Mouse (Mus musculus) midbrain, embryonic 12.5 days (tissue): ENCODE measurements around the gene Spock2. TPM values are rescaled to one million over a fixed set of nuclear protein-coding genes. Genes with fewer than 3 reads are reported as not detected.

ENCODE experiments used
- ATAC-seq: fragments of 200-750 bp; cut with Nextera tagmentation; 2 replicates; pipeline ENCODE4 v1.8.0; 2017; ENCODE audit warnings: low read depth, moderate TSS enrichment, moderate library complexity; ENCODE audit not compliant: low FRiP score
- H3K27ac ChIP-seq: fragments of 300-500 bp; sonication (generic); replicated peaks from 2 replicates; pipeline ENCODE4 v1.5.1; 2016; ENCODE audit warnings: mild to moderate bottlenecking
- H3K27me3 ChIP-seq: fragments of 300-500 bp; sonication (generic); 2 replicates; pipeline ENCODE4 v1.6.1; 2016; ENCODE audit warnings: mild to moderate bottlenecking
- H3K36me3 ChIP-seq: fragments of 300-500 bp; sonication (generic); 2 replicates; pipeline ENCODE4 v1.6.1; 2016
- H3K4me1 ChIP-seq: fragments of 300-500 bp; sonication (generic); 2 replicates; pipeline ENCODE4 v1.6.1; 2016
- H3K4me2 ChIP-seq: fragments of 300-500 bp; sonication (generic); replicated peaks from 2 replicates; pipeline ENCODE4 v1.6.1; 2016; ENCODE audit warnings: mild to moderate bottlenecking, moderate library complexity
- H3K4me3 ChIP-seq: fragments of 300-500 bp; sonication (generic); 2 replicates; pipeline ENCODE4 v1.5.1; 2016; ENCODE audit warnings: mild to moderate bottlenecking
- H3K9ac ChIP-seq: fragments of 300-500 bp; sonication (generic); replicated peaks from 2 replicates; pipeline ENCODE4 v1.6.1; 2016; ENCODE audit warnings: mild to moderate bottlenecking, moderate library complexity
- H3K9me3 ChIP-seq: fragments of 300-500 bp; sonication (generic); 2 replicates; pipeline ENCODE4 v1.6.1; 2016; ENCODE audit warnings: mild to moderate bottlenecking
- WGBS: fragments of 180-500 bp; shearing (Covaris S2); methylation state at CpG from one replicate; pipeline ENCODE4 v1.1.7; 2016; 5-methylcytosine and 5-hydroxymethylcytosine counted together
- polyA plus RNA-seq: library from polyadenylated mRNA; unstranded; fragments of >200 nt; fragmentation: Nextera tagmentation; extraction: Ambion mirVana; gene quantifications from 2 replicates; pipeline ENCODE4 v1.2.1, GENCODE M21; 2016

Gene Spock2
- polyA plus RNA-seq, 1 experiment from 2014 or later = 23.8 TPM

DNA sequence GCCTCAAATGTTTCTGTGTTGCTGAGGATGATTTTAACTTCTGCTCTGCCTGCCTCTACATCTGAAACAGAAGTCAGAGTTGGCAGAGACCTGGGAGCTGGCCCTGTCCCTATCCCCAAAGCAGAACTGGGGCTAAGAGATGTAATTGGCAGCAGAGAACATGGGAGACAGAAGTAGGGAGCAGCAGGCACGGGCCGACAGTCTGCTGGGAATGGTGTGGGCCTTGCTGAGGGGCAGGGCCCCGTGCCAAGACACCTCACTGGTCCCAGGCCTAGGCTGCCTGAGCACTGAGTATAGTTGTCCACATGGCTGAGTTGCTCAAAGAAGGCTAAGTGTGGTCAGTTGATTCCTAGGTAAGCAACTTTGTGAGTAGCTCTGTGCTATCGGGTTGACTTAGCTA lies 22.0 kb upstream of the Spock2 start:
- no peak for ATAC-seq
- Histone ChIP-seq H3K27ac (no peak overlapping the region), H3K9me3 (no peaks in the 10 kb centered on the region), H3K4me1 (0 out of 2 replicates have a peak, but pooled peaks cover 6% of the 10 kb centered on the region), H3K4me3 (no peak overlapping the region), H3K27me3 (no peaks in the 10 kb centered on the region), H3K9ac (no peak overlapping the region), H3K36me3 (no peaks in the 10 kb centered on the region), H3K4me2 (no peak overlapping the region)
- WGBS = 94% methylated on average over 4 of the region's 4 CpGs

DNA sequence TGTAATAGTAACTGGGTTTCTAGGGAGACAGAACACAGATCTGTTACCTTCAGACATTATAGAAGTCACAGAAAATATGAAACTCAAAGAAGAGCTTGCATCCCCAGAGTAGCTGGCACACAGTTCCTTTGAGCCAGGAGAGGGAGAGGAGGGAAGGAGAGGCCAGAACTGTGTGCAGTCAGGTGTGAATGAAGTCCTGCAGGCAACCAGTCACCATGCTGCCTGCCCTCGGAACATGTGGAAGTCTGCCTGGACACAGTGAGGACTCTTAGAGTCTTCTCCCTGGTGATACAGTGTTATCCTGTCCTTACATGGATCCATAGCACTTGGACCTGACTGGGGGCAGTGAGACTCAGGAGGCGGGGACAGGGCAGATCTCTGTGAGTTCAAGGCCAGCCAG lies 13.7 kb upstream of the Spock2 start:
- Histone ChIP-seq H3K36me3 (no peaks in the 10 kb centered on the region), H3K4me2 (no peak overlapping the region), H3K27me3 (peaks cover 31% of the 10 kb centered on the region), H3K9me3 (no peaks in the 10 kb centered on the region), H3K4me3 (no peak overlapping the region), H3K27ac (no peak overlapping the region), H3K9ac (no peak overlapping the region), H3K4me1 (no peaks in the 10 kb centered on the region; the same call in none of the 2 replicates)
- WGBS = 80% methylated on average over 2 of the region's 2 CpGs
- no peak for ATAC-seq

- H3K4me3 ChIP-seq = no peak overlapping the region
- H3K4me1 ChIP-seq = no peaks in the 10 kb centered on the region; the same call in none of the 2 replicates
- H3K27me3 ChIP-seq = peaks cover 34% of the 10 kb centered on the region
- H3K9ac ChIP-seq = no peak overlapping the region
- no peak for ATAC-seq
- H3K9me3 ChIP-seq = no peaks in the 10 kb centered on the region
- 75% methylated on average over 2 of the region's 2 CpGs for WGBS
- H3K4me2 ChIP-seq = no peak overlapping the region
- no peak overlapping the region for H3K27ac ChIP-seq
- no peaks in the 10 kb centered on the region for H3K36me3 ChIP-seq
Observed at GRCm38 (mm10) chr10:60093751-60094150, 12.3 kb upstream of the Spock2 start.

DNA sequence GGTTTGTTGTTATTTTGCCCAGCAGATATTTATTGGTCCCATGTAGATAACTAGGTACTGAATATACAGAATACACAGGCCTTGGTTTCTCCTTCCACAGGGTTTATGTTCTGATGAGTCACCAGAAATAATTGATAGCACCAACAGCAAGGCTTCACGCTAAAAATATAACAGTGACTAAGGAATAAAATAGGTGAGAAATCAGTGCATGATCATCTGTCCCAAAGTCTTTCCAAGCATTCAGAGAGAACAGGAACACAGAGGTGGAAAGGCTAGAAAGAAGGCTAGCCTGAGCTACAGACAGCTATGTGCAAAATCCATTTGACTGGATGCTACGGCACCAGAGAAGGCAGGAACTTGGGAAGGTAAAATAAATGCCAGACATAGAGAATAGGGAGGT lies 10.5 kb upstream of the Spock2 start:
- Histone ChIP-seq H3K27ac (no peak overlapping the region), H3K4me1 (no peaks in the 10 kb centered on the region; the same call in none of the 2 replicates), H3K9ac (no peak overlapping the region), H3K9me3 (no peaks in the 10 kb centered on the region), H3K36me3 (no peaks in the 10 kb centered on the region), H3K4me3 (no peak overlapping the region), H3K4me2 (no peak overlapping the region), H3K27me3 (peaks cover 35% of the 10 kb centered on the region)
- WGBS = 96% methylated on average over 2 of the region's 2 CpGs
- no peak for ATAC-seq

DNA sequence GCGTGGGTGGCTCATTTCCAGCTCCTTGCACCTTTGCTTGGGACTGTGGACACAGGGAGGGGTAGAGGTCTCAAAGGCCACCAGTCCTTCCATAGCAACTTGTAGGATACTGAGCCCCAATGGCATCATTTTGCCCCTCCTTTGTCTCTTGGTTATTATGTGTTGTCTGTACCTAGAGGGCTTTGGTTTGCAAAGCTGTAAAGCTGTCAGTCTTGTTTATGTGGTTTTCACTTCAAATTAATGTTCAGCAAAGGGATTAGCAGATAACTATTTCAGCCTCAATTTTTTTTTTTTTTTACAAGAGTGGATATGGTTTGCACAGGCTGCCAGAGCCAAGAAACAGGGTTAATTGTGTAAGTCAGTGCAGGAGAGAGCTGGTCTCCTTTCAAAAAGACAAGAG lies 9.7 kb upstream of the Spock2 start:
- no peak for ATAC-seq
- whole genome bisulfite sequencing = 35% methylated on average over 1 of the region's 1 CpGs
- H3K27ac ChIP-seq = no peak overlapping the region
- peaks cover 35% of the 10 kb centered on the region for H3K27me3 ChIP-seq
- H3K9me3 ChIP-seq = no peaks in the 10 kb centered on the region
- no peak overlapping the region for H3K4me3 ChIP-seq
- no peak overlapping the region for H3K9ac ChIP-seq
- H3K4me2 ChIP-seq = no peak overlapping the region
- 0 out of 2 replicates have a peak, but pooled peaks cover 3% of the 10 kb centered on the region for H3K36me3 ChIP-seq
- H3K4me1 ChIP-seq = no peaks in the 10 kb centered on the region; the same call in 1 of the 2 replicates

DNA sequence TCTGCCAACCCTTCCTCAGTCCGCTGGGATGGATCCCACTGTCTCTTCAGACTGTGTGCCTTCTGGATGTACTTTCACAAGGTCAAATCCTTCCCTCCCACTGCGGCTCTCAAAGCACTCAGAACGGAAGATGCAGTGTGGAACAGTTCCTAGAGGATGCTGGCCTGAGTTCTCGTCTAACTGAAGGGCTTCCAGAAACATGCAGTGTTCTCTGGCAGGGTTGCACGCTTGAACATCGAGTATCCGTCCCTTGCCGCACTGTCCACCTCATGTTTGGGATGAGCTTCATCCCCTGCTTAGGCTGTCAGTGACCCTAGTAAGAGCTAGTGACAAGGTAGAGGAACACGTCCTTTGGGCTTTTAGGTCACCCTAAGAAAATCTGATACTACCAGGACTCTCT lies 8.9 kb upstream of the Spock2 start:
- H3K27ac ChIP-seq = no peak overlapping the region
- ATAC-seq = no peak
- no peak overlapping the region for H3K9ac ChIP-seq
- no peak overlapping the region for H3K4me3 ChIP-seq
- 0 out of 2 replicates have a peak, but pooled peaks cover 3% of the 10 kb centered on the region for H3K36me3 ChIP-seq
- H3K9me3 ChIP-seq = no peaks in the 10 kb centered on the region
- peaks cover 32% of the 10 kb centered on the region for H3K27me3 ChIP-seq
- no peaks in the 10 kb centered on the region; the same call in 1 of the 2 replicates for H3K4me1 ChIP-seq
- no peak overlapping the region for H3K4me2 ChIP-seq
- 92% methylated on average over 9 of the region's 9 CpGs for WGBS

DNA sequence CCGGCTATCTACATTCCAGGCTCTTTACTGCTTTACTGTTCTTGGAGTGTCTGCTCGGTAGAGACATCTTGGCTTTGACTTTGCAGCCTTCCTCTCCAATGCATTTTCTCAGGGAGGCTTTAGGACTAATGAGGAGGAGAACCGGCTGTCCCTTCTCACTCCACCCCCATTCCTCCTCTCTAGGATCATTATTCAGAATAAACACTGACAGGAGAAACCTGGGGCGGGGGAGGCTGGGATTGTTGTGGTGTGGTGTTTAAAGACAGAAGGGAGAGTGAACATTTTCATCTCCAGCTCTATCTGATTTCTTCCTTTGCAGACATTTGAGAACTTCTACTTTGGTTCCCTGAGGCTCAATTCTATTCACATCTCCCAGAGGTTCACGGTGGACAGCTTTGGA lies 8.2 kb upstream of the Spock2 start:
- H3K27me3 ChIP-seq = peaks cover 29% of the 10 kb centered on the region
- H3K27ac ChIP-seq = no peak overlapping the region
- H3K9ac ChIP-seq = no peak overlapping the region
- no peak overlapping the region for H3K4me2 ChIP-seq
- WGBS = 95% methylated on average over 5 of the region's 5 CpGs
- no peak for ATAC-seq
- no peaks in the 10 kb centered on the region; the same call in 1 of the 2 replicates for H3K4me1 ChIP-seq
- H3K4me3 ChIP-seq = no peak overlapping the region
- H3K36me3 ChIP-seq = 0 out of 2 replicates have a peak, but pooled peaks cover 3% of the 10 kb centered on the region
- H3K9me3 ChIP-seq = no peaks in the 10 kb centered on the region

DNA sequence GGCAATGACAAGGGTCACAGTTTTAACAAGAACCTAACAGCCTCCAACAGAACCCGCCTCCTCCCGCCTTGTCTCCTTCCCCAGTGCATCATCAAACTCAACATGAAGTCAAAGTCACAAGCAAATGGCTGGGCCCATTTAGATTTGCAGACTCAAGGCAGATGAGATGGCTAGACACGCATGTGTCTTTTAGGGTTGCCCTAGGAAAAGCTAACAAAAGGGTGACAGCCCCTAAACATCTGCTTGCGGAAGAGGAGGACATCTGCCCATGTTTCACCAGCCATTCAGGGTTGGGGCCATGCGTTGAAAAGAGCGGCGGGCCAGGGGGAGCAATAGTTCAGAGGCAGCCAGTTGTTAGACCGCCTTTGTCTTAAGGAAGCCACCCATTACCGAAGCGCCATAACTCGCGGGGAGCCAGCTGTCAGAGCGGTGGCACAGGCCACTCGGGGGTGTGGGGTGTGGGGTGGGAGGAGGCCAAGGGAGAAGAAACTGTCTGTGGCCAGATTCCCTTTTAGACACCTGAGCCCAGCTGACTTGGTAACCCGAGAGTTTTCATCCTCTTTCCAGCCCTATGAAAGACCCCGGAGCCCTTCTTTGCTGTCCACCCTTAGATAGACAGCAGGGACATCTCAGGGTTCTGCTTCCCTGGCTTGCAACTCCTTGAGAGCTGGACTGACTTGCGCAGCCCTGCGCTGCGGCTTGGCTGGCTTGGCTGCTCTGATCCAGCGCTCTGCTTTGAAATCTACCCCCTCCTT lies 451 bp upstream of the Spock2 start:
- ATAC-seq = peak; percentile 32; the same call in 1 of the 2 replicates
- peak overlapping the region; percentile 66 for H3K4me3 ChIP-seq
- 17% methylated on average over 20 of the region's 20 CpGs for WGBS
- peak overlapping the region; percentile 79 for H3K27ac ChIP-seq
- 0 out of 2 replicates have a peak, but pooled peaks cover 3% of the 10 kb centered on the region for H3K36me3 ChIP-seq
- no peaks in the 10 kb centered on the region for H3K9me3 ChIP-seq
- peak overlapping the region; percentile 93 for H3K4me2 ChIP-seq
- H3K4me1 ChIP-seq = peaks cover 32% of the 10 kb centered on the region
- peaks cover 66% of the 10 kb centered on the region for H3K27me3 ChIP-seq
- H3K9ac ChIP-seq = peak overlapping the region; percentile 43; the same call in 1 of the 2 replicates

DNA sequence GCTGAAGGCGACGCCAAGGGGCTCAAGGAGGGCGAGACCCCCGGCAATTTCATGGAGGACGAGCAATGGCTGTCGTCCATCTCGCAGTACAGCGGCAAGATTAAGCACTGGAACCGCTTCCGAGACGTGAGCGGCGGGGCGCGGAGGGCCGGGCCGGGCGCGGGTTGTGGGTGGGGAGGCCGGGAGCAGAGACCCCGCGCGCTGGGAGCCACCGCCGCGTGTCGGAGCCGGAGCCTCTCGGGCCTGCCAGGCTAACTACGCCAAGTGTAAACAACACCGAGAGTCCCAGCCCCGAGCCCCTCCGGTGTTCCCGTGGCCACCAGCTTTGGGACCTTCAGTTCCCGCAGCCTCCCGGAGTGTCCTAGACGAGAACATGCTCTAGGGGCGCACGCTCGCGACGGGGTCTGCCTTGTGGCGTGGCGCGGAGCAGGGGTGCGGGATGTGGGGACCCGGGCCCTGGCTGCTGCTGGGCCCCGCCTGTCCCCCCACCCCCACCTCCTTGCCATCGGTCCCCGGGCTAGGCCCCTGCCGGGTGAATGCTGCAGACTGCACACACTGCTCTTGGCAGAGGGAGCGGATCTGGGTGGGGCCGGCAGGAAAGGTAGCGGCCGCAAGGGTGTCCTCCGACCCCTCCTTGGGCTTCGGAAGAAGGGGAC lies 640 bp downstream of the Spock2 start:
- Histone ChIP-seq H3K36me3 (no peaks in the 10 kb centered on the region), H3K9me3 (no peaks in the 10 kb centered on the region), H3K9ac (peak overlapping the region; percentile 72), H3K27ac (peak overlapping the region; percentile 79), H3K27me3 (peaks cover 66% of the 10 kb centered on the region), H3K4me1 (peaks cover 32% of the 10 kb centered on the region), H3K4me2 (peak overlapping the region; percentile 93), H3K4me3 (peak overlapping the region; percentile 66)
- under 1% methylated on average over 57 of the region's 57 CpGs for WGBS
- ATAC-seq = peak; percentile 71

DNA sequence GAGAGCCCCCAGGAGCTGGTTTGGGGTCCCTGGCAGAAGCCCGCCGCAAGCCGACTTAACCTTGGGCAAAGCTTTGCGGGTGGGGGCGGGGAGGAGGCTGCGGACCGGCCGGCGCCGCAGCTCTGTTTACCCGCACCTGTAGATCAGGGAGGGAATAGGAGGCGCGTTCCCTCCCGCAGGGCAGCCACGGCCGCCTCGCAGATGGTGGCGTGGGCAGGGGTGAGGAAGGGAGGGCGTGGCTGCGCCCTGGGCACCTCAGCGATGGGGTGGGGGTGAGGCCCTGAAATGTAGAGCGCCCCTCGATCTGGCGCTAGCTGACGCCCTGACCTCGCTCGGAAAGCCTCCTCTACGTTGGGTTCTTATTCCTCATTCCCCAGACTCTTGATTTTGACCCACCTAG lies 1.4 kb downstream of the Spock2 start:
- Histone ChIP-seq H3K4me3 (peak overlapping the region; percentile 66), H3K4me2 (peak overlapping the region; percentile 93), H3K36me3 (no peaks in the 10 kb centered on the region), H3K9me3 (no peaks in the 10 kb centered on the region), H3K4me1 (peaks cover 32% of the 10 kb centered on the region), H3K9ac (peak overlapping the region; percentile 72), H3K27me3 (peaks cover 66% of the 10 kb centered on the region), H3K27ac (peak overlapping the region; percentile 79)
- ATAC-seq = no peak
- under 1% methylated on average over 28 of the region's 28 CpGs for WGBS

- no peak overlapping the region for H3K27ac ChIP-seq
- WGBS = 36% methylated on average over 16 of the region's 17 CpGs
- peaks cover 32% of the 10 kb centered on the region for H3K4me1 ChIP-seq
- H3K4me3 ChIP-seq = peak overlapping the region; percentile 66
- no peaks in the 10 kb centered on the region for H3K36me3 ChIP-seq
- no peaks in the 10 kb centered on the region for H3K9me3 ChIP-seq
- ATAC-seq = no peak
- no peak overlapping the region for H3K9ac ChIP-seq
- H3K27me3 ChIP-seq = peaks cover 62% of the 10 kb centered on the region
- peak overlapping the region; percentile 93 for H3K4me2 ChIP-seq
Observed at GRCm38 (mm10) chr10:60108321-60109111, 2.5 kb downstream of the Spock2 start.
